Mouse (Mus musculus) CD4-positive, CD25-positive, alpha-beta regulatory T cell, adult 2 months (primary cell): ENCODE measurements around the gene Zgpat.

Source experiments
- DNase-seq: peaks from one replicate; pipeline ENCODE4 v3.0.0-alpha.2; 2012; ENCODE audit warnings: low read depth, low spot score

Zgpat gene

DNA sequence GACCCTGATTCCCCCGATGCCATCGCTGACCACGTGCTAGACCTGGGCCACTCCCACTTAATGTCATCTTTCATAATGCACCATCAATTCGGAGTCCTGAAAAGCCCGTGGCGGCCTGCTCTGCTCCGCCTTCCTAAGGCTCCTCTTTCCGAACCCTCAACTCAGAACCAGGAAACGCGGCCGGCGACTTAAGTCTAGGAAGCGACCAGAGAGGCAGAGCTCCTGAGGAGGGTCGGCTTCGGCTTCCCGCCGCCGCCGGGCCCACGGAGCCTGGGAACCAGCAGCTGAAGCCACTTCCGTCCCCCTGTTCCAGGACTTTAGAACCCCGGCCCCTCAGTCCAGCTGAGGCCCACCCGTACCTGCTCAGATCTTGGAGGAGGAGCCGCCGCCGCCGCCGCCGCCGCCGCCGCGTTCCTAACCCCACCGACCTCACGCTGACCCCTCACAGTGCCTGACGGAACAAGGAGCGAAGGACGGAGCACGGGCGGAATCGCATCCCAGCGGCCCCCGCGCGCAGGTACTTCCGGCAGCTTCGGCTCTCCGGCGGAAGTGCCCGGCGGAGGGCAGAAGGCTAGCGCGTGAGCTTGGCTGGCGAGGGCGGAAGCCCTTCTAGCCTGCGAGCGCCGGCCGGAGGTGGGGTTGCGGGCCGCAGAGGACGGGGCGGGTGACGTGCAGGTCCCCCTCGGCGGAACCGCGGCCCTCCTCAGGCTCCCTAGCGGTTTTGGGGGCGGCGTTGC is at the start of gene Zgpat, which contains the start of gene Arfrp1:
TSS of gene Zgpat (plus strand) at position 69 of the 737 bp plus-strand sequence.
TSS of gene Arfrp1 (minus strand) at position 545 of the 737 bp plus-strand sequence.
- DNase-seq, result peak; percentile 87

DNA sequence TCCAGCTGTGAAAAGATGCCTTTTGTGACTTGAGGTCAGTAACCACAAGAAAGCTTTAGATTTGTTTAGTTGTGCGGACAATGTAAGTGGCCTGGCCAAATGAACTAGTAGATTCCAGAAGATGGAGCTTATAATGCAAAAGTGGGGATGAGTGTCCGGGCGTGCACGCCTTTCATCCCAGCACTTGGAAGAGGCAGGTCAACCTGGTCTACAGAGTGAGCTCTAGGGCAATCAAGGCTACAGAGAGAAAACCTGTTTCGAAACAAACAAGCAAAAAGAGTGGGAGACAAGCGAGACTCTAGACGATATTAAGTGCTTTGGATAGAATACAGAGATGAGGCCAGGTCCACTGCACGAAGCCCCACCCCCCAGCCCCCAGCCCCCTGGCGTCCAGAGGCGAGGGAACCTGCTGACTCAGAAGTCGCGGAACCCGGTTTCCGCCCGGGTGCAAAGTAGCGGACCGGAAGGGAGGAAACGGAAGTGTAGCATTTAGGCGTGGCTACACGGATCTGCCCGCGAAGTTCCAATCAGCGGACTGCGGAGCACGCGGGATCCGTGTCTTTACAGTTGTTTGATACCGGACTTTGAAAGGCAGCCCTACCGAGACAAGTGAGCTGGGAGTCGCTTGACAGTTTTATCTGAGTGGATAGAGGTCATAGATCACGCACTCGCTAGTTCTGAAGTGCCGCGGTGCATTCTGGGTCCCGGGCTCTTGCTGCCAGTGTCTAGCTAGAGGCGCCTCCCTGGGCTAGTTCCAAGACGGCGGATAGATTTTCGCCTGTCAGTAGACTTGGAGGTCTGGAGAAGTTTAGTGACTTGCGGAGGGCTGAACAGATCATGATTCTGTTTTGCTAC is 45.3 kb upstream of the Zgpat start, which contains the start of gene Rtel1:
TSS of gene Rtel1 (plus strand) at position 492 of the 855 bp plus-strand sequence.
- peak; percentile 89 for DNase-seq

GRCm38 (mm10) chr2:181320103-181320499 is 44.6 kb upstream of the Zgpat start:
- DNase-seq, result no peak

DNA sequence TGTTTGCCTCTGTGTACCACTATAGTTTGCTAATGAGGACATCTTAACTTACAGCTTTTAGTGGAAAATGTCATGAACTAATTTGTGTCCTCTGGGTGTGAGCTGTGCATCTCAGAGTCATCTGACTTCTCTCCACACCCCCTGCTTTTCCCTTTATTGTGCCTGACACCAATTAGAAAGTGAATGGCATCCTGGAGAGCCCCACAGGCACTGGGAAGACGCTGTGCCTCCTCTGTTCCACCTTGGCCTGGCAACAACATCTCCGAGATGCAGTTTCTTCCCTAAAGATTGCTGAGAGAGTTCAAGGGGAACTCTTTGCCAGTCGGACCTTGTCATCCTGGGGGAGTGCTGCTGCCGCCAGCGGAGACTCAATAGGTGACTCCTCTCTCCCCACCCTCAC is 42.6 kb upstream of the Zgpat start:
- DNase-seq, result no peak

DNA sequence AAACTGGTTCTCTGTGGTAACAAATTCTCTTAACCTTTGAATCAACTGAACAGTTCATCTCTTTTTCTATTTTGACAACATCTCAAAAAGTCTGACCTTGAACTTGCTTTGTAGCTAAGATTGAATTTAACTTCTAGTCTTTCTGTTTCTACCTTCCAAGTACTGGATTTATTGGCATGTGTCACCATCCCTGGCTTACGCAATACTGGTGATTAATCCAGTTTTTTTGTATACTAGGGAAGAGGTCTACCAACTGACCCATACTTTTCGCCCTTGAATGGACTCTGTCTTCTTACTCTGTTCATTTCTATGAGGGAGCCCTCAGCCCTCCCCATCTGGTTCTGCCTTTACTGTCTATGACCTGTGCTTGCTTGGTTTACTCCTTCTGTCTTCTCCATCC is 38.6 kb upstream of the Zgpat start:
- no peak for DNase-seq

GRCm38 (mm10) chr2:181332542-181332941 is 32.2 kb upstream of the Zgpat start:
- no peak for DNase-seq

DNA sequence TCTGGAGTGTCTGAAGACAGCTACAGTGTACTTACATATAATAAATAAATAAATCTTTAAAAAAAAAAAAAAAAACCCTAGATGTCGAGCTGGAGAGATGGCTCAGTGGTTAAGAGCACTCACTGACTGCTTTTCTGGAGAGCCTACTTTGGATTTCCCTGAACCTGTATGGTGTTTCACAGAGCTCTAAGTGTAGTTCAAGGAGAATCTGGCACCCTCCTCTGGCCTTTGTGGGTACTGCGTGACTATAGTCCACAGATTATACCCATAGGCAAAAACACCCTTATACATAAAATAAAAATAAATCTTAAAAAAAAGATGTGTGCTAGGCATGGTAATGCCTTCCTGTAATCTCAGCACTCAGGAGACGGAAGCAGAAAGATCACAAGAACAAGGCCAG is 30.7 kb upstream of the Zgpat start:
- peak; percentile 85 for DNase-seq

DNA sequence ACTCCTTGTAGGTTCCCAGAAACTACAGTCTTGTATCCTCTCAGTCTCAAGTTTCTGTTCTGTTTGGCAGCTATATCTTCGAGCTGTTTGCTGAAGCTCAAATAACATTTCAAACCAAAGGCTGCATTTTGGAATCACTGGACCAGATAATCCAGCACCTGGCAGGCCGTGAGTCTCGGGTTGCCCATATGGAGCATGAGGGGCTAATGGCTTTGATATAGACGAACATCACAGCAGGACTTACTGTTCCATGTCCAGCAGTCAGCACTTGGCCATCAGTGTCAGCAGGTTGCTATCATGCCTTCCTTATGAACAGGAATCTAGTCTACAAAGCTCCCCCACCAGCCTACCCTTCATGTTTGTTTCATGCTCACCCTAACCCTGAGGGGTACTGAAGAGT is 24.3 kb upstream of the Zgpat start:
- no peak for DNase-seq

- no peak for DNase-seq
Observed at GRCm38 (mm10) chr2:181342766-181343165, 22.0 kb upstream of the Zgpat start.

DNA sequence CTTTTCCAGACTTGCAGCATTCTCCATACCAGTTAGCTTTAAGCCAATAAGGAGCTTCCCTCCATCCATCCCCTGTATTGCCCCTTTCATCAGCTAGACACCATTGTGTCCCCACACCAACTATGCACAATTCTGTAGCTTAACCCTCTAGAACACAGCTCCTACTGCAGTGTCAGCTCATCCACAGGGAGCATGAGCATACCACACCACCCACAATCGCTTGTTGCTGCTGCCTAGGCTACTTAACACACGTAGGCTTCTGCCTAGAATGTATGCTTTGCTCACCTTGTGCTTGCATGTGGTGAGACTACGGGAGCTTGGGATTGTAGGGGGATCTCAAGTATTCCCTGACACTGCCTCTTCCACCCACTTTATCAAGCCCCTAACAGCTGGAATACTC is 7.9 kb upstream of the Zgpat start:
- no peak for DNase-seq

GRCm38 (mm10) chr2:181363946-181364345 is 782 bp upstream of the Zgpat start:
- no peak for DNase-seq

GRCm38 (mm10) chr2:181364487-181364859 is 255 bp upstream of the Zgpat start:
- no peak for DNase-seq

GRCm38 (mm10) chr2:181365655-181366075 is 937 bp downstream of the Zgpat start:
- no peak for DNase-seq

DNA sequence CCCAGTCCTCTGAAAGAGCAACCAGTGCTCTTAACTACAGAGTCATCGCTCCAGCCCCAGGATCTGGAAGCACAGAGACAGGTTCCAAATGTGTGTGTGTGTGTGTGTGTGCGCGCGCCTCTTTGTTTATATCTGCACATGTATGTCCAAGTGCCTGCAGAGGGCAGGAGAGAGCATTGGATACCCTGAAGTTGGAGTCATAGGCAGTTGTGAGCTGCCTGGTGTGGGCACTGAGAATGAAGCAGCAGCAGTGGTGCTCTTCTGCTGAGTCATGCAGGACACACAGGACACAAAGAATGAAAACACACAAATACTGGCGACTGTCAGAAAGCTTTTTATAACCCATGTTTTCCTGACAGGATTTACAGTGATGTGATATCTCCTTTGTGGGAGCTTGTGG is 5.3 kb downstream of the Zgpat start:
- no peak for DNase-seq

- peak; percentile 83 for DNase-seq
Observed at GRCm38 (mm10) chr2:181375787-181376186, 11.1 kb downstream of the Zgpat start.

GRCm38 (mm10) chr2:181377230-181377629 is 12.5 kb downstream of the Zgpat start:
- peak; percentile 55 for DNase-seq

- no peak for DNase-seq
Observed at GRCm38 (mm10) chr2:181378701-181379100, 14.0 kb downstream of the Zgpat start.

DNA sequence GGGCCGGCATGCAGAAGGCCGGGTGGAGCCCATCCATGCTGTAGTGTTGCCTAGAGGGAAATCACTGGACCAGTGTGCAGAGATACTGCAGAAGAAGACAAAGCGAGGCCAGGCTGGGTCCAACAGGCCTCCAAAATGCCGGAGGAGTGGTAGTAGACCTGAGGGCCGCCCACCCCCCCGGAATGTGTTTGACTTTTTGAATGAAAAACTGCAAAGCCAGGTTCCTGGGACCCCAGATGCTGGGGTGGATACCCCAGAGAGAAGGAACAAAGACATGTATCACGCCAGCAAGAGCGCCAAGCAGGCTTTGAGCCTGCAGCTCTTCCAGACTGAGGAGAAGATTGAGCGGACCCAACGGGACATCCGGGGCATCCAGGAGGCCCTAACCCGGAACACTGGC is 15.1 kb downstream of the Zgpat start, which contains the start of gene Lime1:
TSS of gene Lime1 (plus strand) at position 301 of the 400 bp plus-strand sequence.
- DNase-seq, result no peak

DNA sequence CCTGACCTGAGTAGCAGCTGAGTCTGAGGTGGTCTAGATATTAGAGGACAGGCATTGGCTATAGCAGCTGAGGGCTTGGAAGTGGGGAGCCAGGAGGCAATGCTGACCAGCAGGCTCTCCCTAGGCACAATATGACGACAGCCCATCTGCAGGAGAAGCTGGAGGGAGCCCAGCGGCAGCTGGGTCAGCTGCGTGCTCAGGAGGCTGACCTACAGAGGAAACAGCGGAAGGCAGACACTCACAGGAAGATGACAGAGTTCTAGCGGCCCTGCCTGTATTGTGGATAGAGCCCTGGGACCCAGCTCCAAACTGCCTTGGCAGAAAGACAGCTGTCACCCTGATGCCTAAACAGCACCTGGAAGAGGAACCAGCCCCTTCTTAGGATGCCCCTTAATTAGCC is 15.5 kb downstream of the Zgpat start:
- DNase-seq, result no peak

GRCm38 (mm10) chr2:181381107-181381506 is 16.4 kb downstream of the Zgpat start:
- DNase-seq, result peak; percentile 85

DNA sequence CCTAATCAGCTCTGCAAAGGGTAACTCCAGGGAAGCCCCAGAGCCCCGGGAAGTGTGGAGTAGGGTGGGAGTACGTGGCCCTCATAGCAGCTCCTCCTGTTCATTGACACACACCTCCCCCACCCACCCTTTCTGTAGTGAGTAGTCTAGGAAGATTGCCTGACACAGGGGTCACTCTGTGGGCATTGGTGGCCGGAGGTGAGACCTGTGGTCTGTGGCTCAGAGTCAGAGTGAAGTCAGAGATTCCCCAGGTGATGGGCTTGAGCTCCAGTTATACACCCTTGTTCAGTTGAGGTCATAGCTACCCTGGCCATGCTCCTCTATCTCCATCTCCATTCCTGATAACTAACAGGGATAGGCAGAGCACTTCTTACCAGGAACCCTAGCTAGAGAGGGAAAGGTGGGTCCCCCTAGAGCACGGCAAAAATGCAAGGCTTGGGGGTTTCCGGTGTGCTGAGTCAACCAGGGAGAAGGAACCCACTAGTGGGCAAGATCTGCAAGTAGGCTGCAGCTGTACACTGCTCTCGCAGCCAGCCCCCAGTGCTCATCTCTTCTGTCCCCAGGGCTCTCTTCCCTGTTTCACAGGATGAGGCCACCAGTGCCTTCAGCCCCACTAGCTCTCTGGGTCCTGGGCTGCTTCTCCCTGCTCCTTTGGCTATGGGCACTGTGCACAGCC is 17.0 kb downstream of the Zgpat start:
- DNase-seq, result peak; percentile 56

DNA sequence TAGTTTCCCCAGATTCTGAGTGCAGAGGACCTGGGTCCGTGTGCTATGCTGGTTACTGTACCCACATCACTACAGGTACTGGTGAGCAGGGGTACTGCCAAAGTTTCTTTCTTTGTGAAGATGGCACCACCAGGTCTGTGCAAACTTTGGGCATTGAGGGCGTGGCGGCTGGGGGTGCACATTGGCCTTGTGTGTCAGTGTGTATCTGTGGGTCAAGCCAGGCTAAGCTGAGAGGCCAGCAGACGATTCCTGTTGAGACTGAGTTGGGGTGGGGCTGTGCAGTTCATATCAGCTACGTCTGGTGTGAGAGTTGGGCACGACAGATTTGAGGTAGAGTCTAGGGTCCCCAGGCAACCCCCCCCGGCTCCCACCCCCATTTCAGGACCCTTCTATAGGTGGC is 19.7 kb downstream of the Zgpat start:
- DNase-seq, result no peak
